Mouse (Mus musculus) adrenal gland, postnatal 25 days (tissue): ENCODE measurements around the gene Spock1. TPM values are rescaled to one million over a fixed set of nuclear protein-coding genes. Genes with fewer than 3 reads are reported as not detected.

Experiments
- DNase-seq: peaks from one replicate; pipeline ENCODE4 v3.0.0; 2021; ENCODE audit warnings: mixed read lengths
- total RNA-seq: library from RNA; stranded (reverse); gene quantifications from 2 replicates; pipeline ENCODE4 v1.2.3, GENCODE M21; 2021

Gene Spock1
- total RNA-seq, 1 experiment from 2014 or later: 9.5 TPM

- no peak for DNase-seq
These were observed 109.5 kb downstream of the Spock1 start for GRCm38 (mm10) chr13:57798633-57799032.

- DNase-seq: no peak
These were observed 111.0 kb downstream of the Spock1 start for GRCm38 (mm10) chr13:57796951-57797692.

GRCm38 (mm10) chr13:57793643-57794240 lies 114.4 kb downstream of the Spock1 start:
- DNase-seq: no peak

GRCm38 (mm10) chr13:57789796-57790195 lies 118.3 kb downstream of the Spock1 start:
- DNase-seq: no peak

- no peak for DNase-seq
These were observed 119.8 kb downstream of the Spock1 start for GRCm38 (mm10) chr13:57788299-57788698.

GRCm38 (mm10) chr13:57786278-57786677 lies 121.9 kb downstream of the Spock1 start:
- DNase-seq: no peak

GRCm38 (mm10) chr13:57782975-57783374 lies 125.2 kb downstream of the Spock1 start:
- no peak for DNase-seq

GRCm38 (mm10) chr13:57782107-57782561 lies 126.0 kb downstream of the Spock1 start:
- no peak for DNase-seq

GRCm38 (mm10) chr13:57779146-57779545 lies 129.0 kb downstream of the Spock1 start:
- peak; percentile 24 for DNase-seq

GRCm38 (mm10) chr13:57778524-57778923 lies 129.6 kb downstream of the Spock1 start:
- no peak for DNase-seq

- DNase-seq: no peak
These were observed 136.1 kb downstream of the Spock1 start for GRCm38 (mm10) chr13:57771998-57772397.

GRCm38 (mm10) chr13:57766721-57767120 lies 141.4 kb downstream of the Spock1 start:
- no peak for DNase-seq

- DNase-seq: no peak
These were observed 147.0 kb downstream of the Spock1 start for GRCm38 (mm10) chr13:57761122-57761521.

GRCm38 (mm10) chr13:57760618-57761017 lies 147.5 kb downstream of the Spock1 start:
- DNase-seq: no peak

- DNase-seq: no peak
These were observed 151.8 kb downstream of the Spock1 start for GRCm38 (mm10) chr13:57756316-57756715.

GRCm38 (mm10) chr13:57750831-57751230 lies 157.3 kb downstream of the Spock1 start:
- DNase-seq: no peak

GRCm38 (mm10) chr13:57744667-57745066 lies 163.5 kb downstream of the Spock1 start:
- DNase-seq: no peak

GRCm38 (mm10) chr13:57741186-57741585 lies 166.9 kb downstream of the Spock1 start:
- no peak for DNase-seq

- no peak for DNase-seq
These were observed 167.7 kb downstream of the Spock1 start for GRCm38 (mm10) chr13:57740473-57740872.

GRCm38 (mm10) chr13:57736060-57736459 lies 172.1 kb downstream of the Spock1 start:
- DNase-seq: no peak

- DNase-seq: no peak
These were observed 173.6 kb downstream of the Spock1 start for GRCm38 (mm10) chr13:57734549-57734948.

GRCm38 (mm10) chr13:57733521-57733920 lies 174.6 kb downstream of the Spock1 start:
- no peak for DNase-seq

- DNase-seq: no peak
These were observed 175.9 kb downstream of the Spock1 start for GRCm38 (mm10) chr13:57732251-57732650.

GRCm38 (mm10) chr13:57727716-57728115 lies 180.4 kb downstream of the Spock1 start:
- DNase-seq: no peak
